Mouse (Mus musculus) testis, adult 2 months (tissue): ENCODE measurements around the gene Cpped1. TPM values are rescaled to one million over a fixed set of nuclear protein-coding genes. Genes with fewer than 3 reads are reported as not detected.

Experiments
- H3K27ac ChIP-seq: fragments of 200-500 bp; 2 replicates; pipeline ENCODE4 v1.5.1; 2012; ENCODE audit warnings: low read depth, low read length; ENCODE audit not compliant: control insufficient read depth, insufficient read depth
- H3K27me3 ChIP-seq: fragments of 200-500 bp; 2 replicates; pipeline ENCODE4 v1.6.1; 2012; ENCODE audit warnings: mild to moderate bottlenecking, low read length, moderate library complexity; ENCODE audit not compliant: control insufficient read depth, insufficient read depth
- H3K36me3 ChIP-seq: fragments of 200-500 bp; 2 replicates; pipeline ENCODE4 v1.6.1; 2012; ENCODE audit warnings: mild to moderate bottlenecking, low read length; ENCODE audit not compliant: control insufficient read depth, insufficient read depth
- H3K4me1 ChIP-seq: fragments of 200-500 bp; 2 replicates; pipeline ENCODE4 v1.6.1; 2012; ENCODE audit warnings: low read length; ENCODE audit not compliant: control insufficient read depth, insufficient read depth
- H3K4me3 ChIP-seq: fragments of 200-500 bp; 2 replicates; pipeline ENCODE4 v1.5.1; 2012; ENCODE audit warnings: low read depth, mild to moderate bottlenecking, low read length, moderate library complexity, mixed read lengths; ENCODE audit not compliant: control insufficient read depth
- CTCF ChIP-seq: fragments of 200-500 bp; IDR thresholded peaks from 2 replicates; pipeline ENCODE4 v1.5.1; 2012; ENCODE audit warnings: low read depth, mild to moderate bottlenecking, inconsistent platforms, low read length, moderate library complexity; ENCODE audit not compliant: control insufficient read depth, insufficient read depth, insufficient replicate concordance
- POLR2A ChIP-seq: fragments of 200-500 bp; IDR thresholded peaks from 2 replicates; pipeline ENCODE4 v1.6.1; 2012; ENCODE audit warnings: low read depth, mild to moderate bottlenecking, inconsistent platforms, low read length, moderate library complexity; ENCODE audit not compliant: control insufficient read depth
- polyA plus RNA-seq: library from polyadenylated mRNA; depleted of rRNA; stranded (reverse); fragments of >200 nt; gene quantifications from 2 replicates; pipeline ENCODE4 v1.2.3, GENCODE M21; 2012

Gene Cpped1
- polyA plus RNA-seq, 1 experiment, result 5.7 TPM

DNA sequence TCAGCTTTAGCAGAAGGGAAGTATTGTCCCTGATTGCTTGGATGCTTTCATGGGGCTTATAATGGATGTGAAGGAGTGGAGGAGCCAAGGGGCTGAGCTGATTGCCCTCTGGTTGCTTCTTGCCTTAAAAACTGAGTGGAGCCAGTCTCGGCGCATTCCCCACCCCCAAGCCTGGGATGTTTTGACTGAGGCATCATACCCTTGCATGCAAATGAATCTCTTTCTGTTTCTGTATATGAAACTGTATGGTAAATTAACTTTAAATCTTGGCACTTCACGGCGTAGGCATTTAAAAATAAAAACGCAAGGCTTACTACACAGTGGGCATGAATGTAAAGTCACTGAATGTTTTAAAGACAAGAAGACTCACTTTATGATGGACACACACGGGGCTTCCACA is 30.0 kb downstream of the Cpped1 start:
- Histone ChIP-seq H3K27ac (no peak overlapping the region), H3K4me1 (peaks cover 2% of the 10 kb centered on the region; the same call in 1 of the 2 replicates), H3K4me3 (no peak overlapping the region), H3K27me3 (no peaks in the 10 kb centered on the region), H3K36me3 (no peaks in the 10 kb centered on the region)
- TF ChIP-seq CTCF (no peak), POLR2A (no peak)

- TF ChIP-seq POLR2A, result no peak
- TF ChIP-seq CTCF, result no peak
- H3K27me3 ChIP-seq, result no peaks in the 10 kb centered on the region
- no peak overlapping the region for H3K27ac ChIP-seq
- no peak overlapping the region for H3K4me3 ChIP-seq
- peaks cover 2% of the 10 kb centered on the region; the same call in 1 of the 2 replicates for H3K4me1 ChIP-seq
- H3K36me3 ChIP-seq, result no peaks in the 10 kb centered on the region
Measured at GRCm38 (mm10) chr16:11875227-11875626, 34.0 kb downstream of the Cpped1 start.

DNA sequence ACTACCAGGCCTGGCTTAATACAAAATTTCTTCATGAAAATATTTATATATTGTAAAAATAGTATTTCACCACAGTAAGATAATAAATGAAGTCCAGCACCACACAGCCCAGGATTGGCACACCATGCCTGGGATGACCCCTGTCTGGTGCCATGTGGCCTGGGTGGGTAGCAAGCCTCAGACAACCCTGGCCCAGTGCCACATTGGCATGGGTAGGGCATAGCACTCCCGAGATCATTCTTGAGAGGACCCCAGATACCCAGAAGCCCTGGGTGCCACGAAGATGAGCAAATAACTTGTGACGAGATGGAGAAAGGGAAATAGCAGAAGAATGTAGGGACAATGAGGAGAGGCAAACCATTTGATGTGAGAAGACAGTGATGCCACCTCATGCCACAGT is 36.0 kb downstream of the Cpped1 start:
- H3K27ac ChIP-seq, result no peak overlapping the region
- no peaks in the 10 kb centered on the region for H3K27me3 ChIP-seq
- TF ChIP-seq CTCF, result no peak
- no peak for TF ChIP-seq POLR2A
- H3K4me3 ChIP-seq, result no peak overlapping the region
- no peaks in the 10 kb centered on the region for H3K36me3 ChIP-seq
- H3K4me1 ChIP-seq, result peaks cover 2% of the 10 kb centered on the region; the same call in 1 of the 2 replicates

- Histone ChIP-seq H3K4me3 (no peak overlapping the region), H3K27ac (no peak overlapping the region), H3K27me3 (no peaks in the 10 kb centered on the region), H3K36me3 (no peaks in the 10 kb centered on the region), H3K4me1 (no peaks in the 10 kb centered on the region)
- TF ChIP-seq CTCF, result no peak
- no peak for TF ChIP-seq POLR2A
Measured at GRCm38 (mm10) chr16:11868486-11868885, 40.8 kb downstream of the Cpped1 start.

- TF ChIP-seq POLR2A, result no peak
- TF ChIP-seq CTCF, result no peak
- Histone ChIP-seq H3K4me3 (no peak overlapping the region), H3K27me3 (no peaks in the 10 kb centered on the region), H3K36me3 (no peaks in the 10 kb centered on the region), H3K4me1 (peaks cover 5% of the 10 kb centered on the region; the same call in 1 of the 2 replicates), H3K27ac (no peak overlapping the region)
Measured at GRCm38 (mm10) chr16:11852716-11853605, 56.3 kb downstream of the Cpped1 start.

DNA sequence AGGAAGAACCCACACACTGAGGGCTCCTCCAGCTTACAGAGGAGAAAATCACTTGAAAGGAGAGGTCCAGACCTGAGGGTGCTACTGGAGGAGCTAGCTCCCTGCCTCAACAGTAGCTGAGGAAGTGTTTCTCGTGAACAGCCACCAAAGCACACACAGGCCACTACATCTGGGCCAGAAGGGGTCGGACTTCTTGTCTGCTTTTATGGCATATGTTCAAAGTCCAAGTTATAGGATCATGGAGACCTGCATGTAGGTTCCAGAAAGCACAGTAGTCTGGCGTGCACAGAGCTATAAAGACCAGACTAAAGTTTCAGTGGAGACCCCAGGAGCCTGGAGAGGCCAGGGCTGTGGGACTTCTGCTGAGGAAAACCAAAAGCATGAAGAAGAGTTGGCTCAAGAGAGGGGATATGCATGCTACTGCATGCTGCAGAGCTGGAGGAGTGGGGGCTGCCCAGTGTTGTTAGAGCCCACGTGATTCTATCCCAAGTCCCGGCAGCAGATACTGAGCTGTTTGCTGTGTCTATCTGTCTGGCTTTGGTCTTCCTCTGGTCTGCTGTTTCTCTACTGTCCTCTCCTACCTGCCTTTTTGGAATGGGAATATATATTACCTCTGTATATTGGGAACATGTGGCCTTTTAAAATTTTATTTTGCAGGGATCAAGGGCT is 60.1 kb downstream of the Cpped1 start:
- Histone ChIP-seq H3K27me3 (no peaks in the 10 kb centered on the region), H3K36me3 (no peaks in the 10 kb centered on the region), H3K4me3 (no peak overlapping the region), H3K27ac (no peak overlapping the region), H3K4me1 (no peaks in the 10 kb centered on the region)
- TF ChIP-seq POLR2A, result no peak
- no peak for TF ChIP-seq CTCF

GRCm38 (mm10) chr16:11845309-11845708 is 63.9 kb downstream of the Cpped1 start:
- H3K4me3 ChIP-seq, result no peak overlapping the region
- no peak for TF ChIP-seq POLR2A
- TF ChIP-seq CTCF, result no peak
- no peak overlapping the region for H3K27ac ChIP-seq
- H3K27me3 ChIP-seq, result no peaks in the 10 kb centered on the region
- H3K36me3 ChIP-seq, result no peaks in the 10 kb centered on the region
- no peaks in the 10 kb centered on the region for H3K4me1 ChIP-seq

DNA sequence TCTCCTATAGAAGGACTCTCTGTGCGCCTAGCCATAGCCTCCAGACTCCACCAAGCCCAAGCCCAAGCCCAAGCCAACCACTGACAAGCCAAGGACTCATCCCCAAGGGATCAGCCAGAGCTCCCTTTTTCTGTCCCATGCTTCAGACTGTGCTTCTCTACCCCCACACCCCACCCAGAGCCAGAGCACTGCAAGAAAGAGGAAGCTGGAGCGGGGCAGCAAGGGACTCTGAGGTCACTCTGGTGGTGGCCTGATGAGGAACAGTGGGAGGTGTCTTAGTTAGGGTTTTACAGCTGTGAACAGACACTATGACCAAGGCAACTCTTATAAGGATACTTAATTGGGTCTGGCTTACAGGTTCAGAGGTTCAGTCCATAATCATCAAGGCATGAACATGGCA is 65.8 kb downstream of the Cpped1 start:
- no peak for TF ChIP-seq CTCF
- TF ChIP-seq POLR2A, result no peak
- no peak overlapping the region for H3K27ac ChIP-seq
- H3K36me3 ChIP-seq, result no peaks in the 10 kb centered on the region
- H3K4me1 ChIP-seq, result no peaks in the 10 kb centered on the region
- H3K4me3 ChIP-seq, result no peak overlapping the region
- H3K27me3 ChIP-seq, result no peaks in the 10 kb centered on the region
